Mouse (Mus musculus) cortical plate, adult 2 months (tissue): ENCODE measurements around the gene Bcar3. TPM values are rescaled to one million over a fixed set of nuclear protein-coding genes. Genes with fewer than 3 reads are reported as not detected.

ENCODE experiments used
- H3K27ac ChIP-seq: fragments of 200-500 bp; 2 replicates; pipeline ENCODE4 v1.5.1; 2012; ENCODE audit warnings: low read length, control low read depth, inconsistent platforms; ENCODE audit not compliant: insufficient read depth
- H3K4me1 ChIP-seq: fragments of 200-500 bp; 2 replicates; pipeline ENCODE4 v1.6.1; 2011; ENCODE audit warnings: low read length; ENCODE audit not compliant: control insufficient read depth, insufficient read depth
- H3K4me3 ChIP-seq: fragments of 200-500 bp; 2 replicates; pipeline ENCODE4 v1.5.1; 2011; ENCODE audit warnings: mild to moderate bottlenecking, low read length, control low read depth; ENCODE audit not compliant: insufficient read depth
- CTCF ChIP-seq: fragments of 200-500 bp; IDR thresholded peaks from 2 replicates; pipeline ENCODE4 v1.5.1; 2011; ENCODE audit warnings: mild to moderate bottlenecking, control low read depth, low read length; ENCODE audit not compliant: insufficient read depth; ENCODE audit errors: extremely low read depth
- POLR2A ChIP-seq: fragments of 200-500 bp; IDR thresholded peaks from 2 replicates; pipeline ENCODE4 v1.6.1; 2011; ENCODE audit warnings: mild to moderate bottlenecking, low read length, control low read depth; ENCODE audit not compliant: insufficient read depth; ENCODE audit errors: extremely low read depth
- polyA plus RNA-seq: library from polyadenylated mRNA; depleted of rRNA; stranded (reverse); fragments of >200 nt; gene quantifications from 2 replicates; pipeline ENCODE4 v1.2.3, GENCODE M21; 2012

Gene Bcar3
- polyA plus RNA-seq, 1 experiment = 15.8 TPM

DNA sequence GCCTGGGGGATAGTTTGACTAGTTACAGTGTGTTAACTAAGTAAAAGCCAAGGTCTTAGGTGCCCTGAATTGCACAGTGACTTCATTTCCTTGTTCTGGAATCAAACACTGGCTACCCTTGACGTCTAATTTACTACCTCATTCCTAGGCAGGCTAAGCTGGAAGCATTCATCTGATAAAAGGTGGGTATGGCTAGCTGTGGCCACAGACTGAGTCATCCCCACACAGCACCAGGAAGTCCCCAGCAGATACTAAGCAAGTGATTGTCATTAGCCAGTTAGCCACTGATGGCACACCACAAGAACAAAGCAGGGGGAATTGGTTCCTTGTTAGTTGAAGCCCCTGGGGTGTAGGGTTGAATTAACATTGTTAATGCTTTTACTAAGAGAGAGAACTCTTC lies 227.4 kb downstream of the Bcar3 start:
- H3K27ac ChIP-seq = no peak overlapping the region
- H3K4me3 ChIP-seq = no peak overlapping the region
- H3K4me1 ChIP-seq = peaks cover 5% of the 10 kb centered on the region
- TF ChIP-seq CTCF = no peak
- TF ChIP-seq POLR2A = no peak

GRCm38 (mm10) chr3:122528477-122528876 lies 234.5 kb downstream of the Bcar3 start:
- Histone ChIP-seq H3K27ac (no peak overlapping the region), H3K4me1 (no peaks in the 10 kb centered on the region), H3K4me3 (no peak overlapping the region)
- no peak for TF ChIP-seq CTCF
- no peak for TF ChIP-seq POLR2A

- H3K27ac ChIP-seq = no peak overlapping the region
- TF ChIP-seq CTCF = no peak
- TF ChIP-seq POLR2A = no peak
- H3K4me3 ChIP-seq = no peak overlapping the region
- no peaks in the 10 kb centered on the region for H3K4me1 ChIP-seq
Observed at GRCm38 (mm10) chr3:122535938-122536703, 242.2 kb downstream of the Bcar3 start.

GRCm38 (mm10) chr3:122538851-122539250 lies 244.9 kb downstream of the Bcar3 start:
- no peaks in the 10 kb centered on the region for H3K4me1 ChIP-seq
- H3K4me3 ChIP-seq = no peak overlapping the region
- H3K27ac ChIP-seq = no peak overlapping the region
- TF ChIP-seq POLR2A (no peak), CTCF (no peak)

GRCm38 (mm10) chr3:122539961-122540690 lies 246.2 kb downstream of the Bcar3 start:
- H3K4me1 ChIP-seq = no peaks in the 10 kb centered on the region
- no peak overlapping the region for H3K4me3 ChIP-seq
- TF ChIP-seq CTCF (no peak), POLR2A (no peak)
- H3K27ac ChIP-seq = no peak overlapping the region

DNA sequence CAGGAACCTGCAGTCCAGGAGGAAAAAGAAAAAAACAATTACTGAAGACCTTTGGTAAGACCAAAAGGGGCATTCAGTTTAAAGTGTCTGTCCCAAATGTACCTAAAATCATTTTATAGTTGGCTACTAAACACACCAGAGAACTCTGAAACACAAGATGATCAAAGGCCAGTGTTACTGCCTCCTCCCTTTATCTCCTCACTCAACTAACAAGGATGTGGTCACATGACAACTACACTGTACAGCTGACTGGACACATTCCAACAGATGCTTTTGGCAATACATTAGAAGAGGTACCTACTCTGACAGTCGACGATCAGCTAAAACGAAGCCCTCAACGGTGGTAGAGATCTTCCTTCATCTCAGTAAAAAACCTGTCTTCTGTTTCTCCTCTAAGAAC lies 247.0 kb downstream of the Bcar3 start:
- no peak overlapping the region for H3K27ac ChIP-seq
- TF ChIP-seq POLR2A (no peak), CTCF (no peak)
- no peak overlapping the region for H3K4me3 ChIP-seq

DNA sequence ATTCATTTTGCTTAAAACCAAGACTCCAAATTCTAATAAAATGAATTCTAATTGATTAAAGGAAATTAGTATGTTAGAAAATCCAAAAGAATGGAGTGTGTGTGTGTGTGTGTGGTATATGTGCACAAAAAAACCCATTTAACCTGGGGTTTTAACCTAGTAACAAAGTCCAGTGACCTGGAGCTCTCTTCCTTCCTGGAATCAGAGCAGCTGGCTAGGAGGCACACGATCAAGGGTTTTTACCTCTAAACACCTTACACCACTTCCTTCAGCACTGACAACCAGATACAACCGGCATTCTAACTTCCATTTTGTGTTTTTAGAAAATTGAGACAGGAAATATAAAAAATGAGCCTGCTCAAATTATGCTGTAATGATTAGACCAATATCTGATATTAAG lies 251.4 kb downstream of the Bcar3 start:
- Histone ChIP-seq H3K4me1 (peaks cover 4% of the 10 kb centered on the region), H3K27ac (no peak overlapping the region), H3K4me3 (no peak overlapping the region)
- no peak for TF ChIP-seq POLR2A
- TF ChIP-seq CTCF = no peak

More for the DNA sequence above, 247.0 kb downstream of the Bcar3 start:
- no peaks in the 10 kb centered on the region for H3K4me1 ChIP-seq

DNA sequence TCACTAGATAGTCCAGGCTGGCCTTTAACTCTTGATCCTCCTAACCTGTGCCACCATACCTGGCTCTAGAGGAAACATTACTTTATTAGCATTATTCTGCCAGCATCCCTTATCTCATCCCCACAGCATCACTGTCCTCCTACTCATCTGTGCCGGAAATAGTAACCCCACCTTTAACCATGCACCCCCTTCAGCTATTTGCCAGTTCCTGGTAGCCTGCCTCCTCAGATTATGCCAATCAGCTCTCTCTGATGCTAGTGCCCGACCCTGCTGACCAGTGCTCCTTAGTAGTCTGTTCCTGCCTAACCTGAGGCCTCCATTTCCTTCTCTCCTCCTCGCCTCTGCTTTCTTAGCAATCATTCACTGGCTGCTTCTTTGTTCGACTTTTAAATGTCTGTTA lies 253.5 kb downstream of the Bcar3 start:
- TF ChIP-seq POLR2A (no peak), CTCF (no peak)
- H3K4me3 ChIP-seq = no peak overlapping the region
- peaks cover 4% of the 10 kb centered on the region for H3K4me1 ChIP-seq
- H3K27ac ChIP-seq = peak overlapping the region; percentile 78; the same call in 1 of the 2 replicates

GRCm38 (mm10) chr3:122551174-122551573 lies 257.2 kb downstream of the Bcar3 start:
- H3K27ac ChIP-seq = no peak overlapping the region
- TF ChIP-seq POLR2A (no peak), CTCF (no peak)
- no peak overlapping the region for H3K4me3 ChIP-seq
- peaks cover 4% of the 10 kb centered on the region for H3K4me1 ChIP-seq

GRCm38 (mm10) chr3:122557766-122558165 lies 263.8 kb downstream of the Bcar3 start:
- H3K27ac ChIP-seq = no peak overlapping the region
- H3K4me1 ChIP-seq = no peaks in the 10 kb centered on the region
- TF ChIP-seq CTCF = no peak
- TF ChIP-seq POLR2A = no peak
- H3K4me3 ChIP-seq = no peak overlapping the region
